Mouse (Mus musculus) ES-E14 (cell line): ENCODE measurements around the gene Ankrd23.

Experiments used
- HCFC1 ChIP-seq: IDR thresholded peaks from 2 replicates; pipeline ENCODE4 v1.6.1; 2012; ENCODE audit warnings: low read length, inconsistent platforms, borderline replicate concordance; ENCODE audit not compliant: insufficient read depth
- MAFK ChIP-seq: IDR thresholded peaks from 2 replicates; pipeline ENCODE4 v1.6.1; 2014; ENCODE audit warnings: mild to moderate bottlenecking, low read depth, low read length, inconsistent platforms; ENCODE audit not compliant: insufficient read depth

GRCm38 (mm10) chr1:36564101-36564500 is 27.4 kb upstream of the Ankrd23 start:
- TF ChIP-seq MAFK (no peak), HCFC1 (no peak)
